Mouse (Mus musculus): ENCODE results near the gene Agbl5.
A peak's percentile ranks its signal among the peaks of the same experiment; 100 is the strongest.

The Agbl5 gene

GRCm38 (mm10) chr5:30944956-30945781, 56.7 kb downstream of the Agbl5 start, which contains the start of gene Cgref1:
Gene Cgref1, minus strand, starts transcription at chr5:30945591.
- Histone ChIP-seq H3K9me3 (ENCODE audit: low read length) (no peaks in the 10 kb centered on the region), H3K4me3 (replicated peaks; ENCODE audit: low read length) (peak within 1 kb of the TSS; percentile 83), H3K27me3 (ENCODE audit: insufficient read depth, low read length) (peaks cover 34% of the 10 kb centered on the region), H3K4me1 (replicated peaks; ENCODE audit: low read depth, low read length) (peaks cover 21% of the 10 kb centered on the region), H3K36me3 (ENCODE audit: insufficient read depth, low read length) (no peaks in the 10 kb centered on the region)
- TF ChIP-seq POU5F1 (IDR thresholded peaks at IDR 0.05; ENCODE audit: borderline replicate concordance, low read length) (no peak), NANOG (IDR thresholded peaks at IDR 0.05; ENCODE audit: borderline replicate concordance, low read length) (no peak), CTCF (conservative IDR thresholded peaks at IDR 0.05; ENCODE audit: low read length) (no peak)

DNA sequence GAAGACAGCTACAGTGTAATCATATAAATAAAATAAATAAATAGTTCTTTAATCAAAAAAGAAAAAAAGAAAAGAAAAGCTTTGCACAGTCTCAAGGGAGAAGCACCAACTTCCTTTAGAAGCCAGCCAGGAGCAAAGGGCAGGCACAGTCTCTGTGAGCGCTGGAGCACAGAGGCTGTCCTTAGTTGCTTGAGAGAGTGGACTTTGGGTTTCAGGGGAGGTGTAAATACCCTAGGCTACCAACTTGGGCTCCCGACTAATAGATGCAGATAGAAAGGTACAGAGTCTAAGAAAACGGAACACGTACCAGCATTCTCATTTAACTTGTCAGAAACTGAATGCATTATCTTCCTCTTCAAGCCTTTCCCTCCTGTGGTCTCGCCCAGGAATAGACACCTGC, 60.1 kb downstream of the Agbl5 start:
- TF ChIP-seq POU5F1 (IDR thresholded peaks at IDR 0.05; ENCODE audit: borderline replicate concordance, low read length) (no peak), CTCF (conservative IDR thresholded peaks at IDR 0.05; ENCODE audit: low read length) (no peak), NANOG (IDR thresholded peaks at IDR 0.05; ENCODE audit: borderline replicate concordance, low read length) (no peak)
- Histone ChIP-seq H3K4me1 (replicated peaks; ENCODE audit: low read depth, low read length) (peaks cover 30% of the 10 kb centered on the region), H3K4me3 (replicated peaks; ENCODE audit: low read length) (no peak overlapping the region), H3K9me3 (ENCODE audit: low read length) (no peaks in the 10 kb centered on the region), H3K27me3 (ENCODE audit: insufficient read depth, low read length) (peaks cover 34% of the 10 kb centered on the region), H3K36me3 (ENCODE audit: insufficient read depth, low read length) (peaks cover 23% of the 10 kb centered on the region)

GRCm38 (mm10) chr5:30949654-30950326, 61.3 kb downstream of the Agbl5 start:
- H3K4me1 ChIP-seq (replicated peaks; ENCODE audit: low read depth, low read length): peaks cover 31% of the 10 kb centered on the region
- no peaks in the 10 kb centered on the region for H3K9me3 ChIP-seq (ENCODE audit: low read length)
- TF ChIP-seq CTCF (conservative IDR thresholded peaks at IDR 0.05; ENCODE audit: low read length) (no peak), POU5F1 (IDR thresholded peaks at IDR 0.05; ENCODE audit: borderline replicate concordance, low read length) (no peak), NANOG (IDR thresholded peaks at IDR 0.05; ENCODE audit: borderline replicate concordance, low read length) (no peak)
- peak overlapping the region; percentile 90 for H3K4me3 ChIP-seq (replicated peaks; ENCODE audit: low read length)
- H3K27me3 ChIP-seq (ENCODE audit: insufficient read depth, low read length): peaks cover 29% of the 10 kb centered on the region
- H3K36me3 ChIP-seq (ENCODE audit: insufficient read depth, low read length): peaks cover 35% of the 10 kb centered on the region

GRCm38 (mm10) chr5:30950451-30950850, 62.0 kb downstream of the Agbl5 start:
- Histone ChIP-seq H3K4me3 (replicated peaks; ENCODE audit: low read length) (peak overlapping the region; percentile 90), H3K4me1 (replicated peaks; ENCODE audit: low read depth, low read length) (peaks cover 34% of the 10 kb centered on the region), H3K27me3 (ENCODE audit: insufficient read depth, low read length) (peaks cover 22% of the 10 kb centered on the region), H3K9me3 (ENCODE audit: low read length) (no peaks in the 10 kb centered on the region), H3K36me3 (ENCODE audit: insufficient read depth, low read length) (peaks cover 42% of the 10 kb centered on the region)
- no peak for TF ChIP-seq NANOG (IDR thresholded peaks at IDR 0.05; ENCODE audit: borderline replicate concordance, low read length)
- TF ChIP-seq CTCF (conservative IDR thresholded peaks at IDR 0.05; ENCODE audit: low read length): no peak
- TF ChIP-seq POU5F1 (IDR thresholded peaks at IDR 0.05; ENCODE audit: borderline replicate concordance, low read length): no peak

DNA sequence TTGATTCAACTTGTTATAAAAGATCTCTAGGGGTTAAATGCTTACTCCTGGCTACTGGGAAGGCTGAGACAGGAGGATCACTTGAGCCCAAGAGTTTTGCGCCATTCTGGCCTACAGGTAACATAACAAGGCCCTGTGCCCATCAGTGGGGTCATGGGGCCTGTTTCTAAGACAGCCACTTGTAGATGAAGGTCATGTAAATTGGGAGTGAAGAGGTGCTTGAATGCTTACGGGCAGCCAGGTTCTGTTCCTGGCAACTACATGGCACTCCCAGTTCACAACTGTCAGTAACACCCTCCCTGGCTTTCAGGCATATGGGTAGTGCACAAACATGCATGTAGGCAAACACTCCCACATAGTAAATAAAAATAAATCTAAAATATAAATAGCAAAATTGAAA, 62.4 kb downstream of the Agbl5 start:
- H3K36me3 ChIP-seq (ENCODE audit: insufficient read depth, low read length): peaks cover 47% of the 10 kb centered on the region
- H3K9me3 ChIP-seq (ENCODE audit: low read length): no peaks in the 10 kb centered on the region
- no peak for TF ChIP-seq POU5F1 (IDR thresholded peaks at IDR 0.05; ENCODE audit: borderline replicate concordance, low read length)
- no peak for TF ChIP-seq CTCF (conservative IDR thresholded peaks at IDR 0.05; ENCODE audit: low read length)
- TF ChIP-seq NANOG (IDR thresholded peaks at IDR 0.05; ENCODE audit: borderline replicate concordance, low read length): no peak
- peaks cover 18% of the 10 kb centered on the region for H3K27me3 ChIP-seq (ENCODE audit: insufficient read depth, low read length)
- H3K4me1 ChIP-seq (replicated peaks; ENCODE audit: low read depth, low read length): peaks cover 36% of the 10 kb centered on the region
- peak overlapping the region; percentile 90 for H3K4me3 ChIP-seq (replicated peaks; ENCODE audit: low read length)

DNA sequence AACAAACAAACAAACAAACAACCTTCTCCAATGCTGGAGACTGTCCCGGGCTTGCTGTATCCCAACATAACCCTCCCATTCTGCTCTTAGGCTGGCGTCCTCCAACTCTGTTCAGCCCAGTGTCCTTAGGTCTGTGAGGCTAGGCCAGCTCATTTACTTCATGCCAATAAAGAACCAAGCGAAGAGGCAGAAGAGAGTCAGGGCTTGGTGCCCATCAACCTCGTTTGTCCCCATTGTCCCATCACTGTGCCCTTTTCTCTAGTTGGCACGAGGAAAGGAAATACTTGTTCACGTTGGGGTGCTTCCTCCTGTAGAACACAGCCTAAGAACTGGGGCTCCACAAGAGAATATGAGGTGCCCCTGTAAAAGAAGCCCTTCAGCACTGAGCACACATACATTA, 63.2 kb downstream of the Agbl5 start:
- H3K27me3 ChIP-seq (ENCODE audit: insufficient read depth, low read length): peaks cover 14% of the 10 kb centered on the region

DNA sequence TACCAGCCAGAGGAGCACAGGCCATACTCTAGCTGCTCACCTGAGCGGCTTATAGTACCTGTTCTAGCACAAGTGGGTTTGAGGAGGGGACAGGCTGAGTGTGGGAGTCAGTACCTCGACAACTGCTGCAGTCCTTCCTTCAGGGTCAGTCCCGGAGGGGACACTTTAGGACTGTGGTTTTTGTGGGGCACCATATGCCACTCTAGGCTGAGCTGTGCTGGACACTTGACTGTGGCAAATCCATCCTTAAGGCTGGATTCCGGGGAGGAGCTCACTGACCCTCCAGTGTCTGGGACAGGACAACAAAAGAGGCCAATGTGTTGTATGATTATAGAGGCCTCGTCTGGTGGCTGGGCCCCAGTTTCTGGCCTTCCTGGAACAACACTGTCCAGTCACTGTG, 64.1 kb downstream of the Agbl5 start:
- Histone ChIP-seq H3K4me1 (replicated peaks; ENCODE audit: low read depth, low read length) (peaks cover 38% of the 10 kb centered on the region), H3K9me3 (ENCODE audit: low read length) (no peaks in the 10 kb centered on the region), H3K27me3 (ENCODE audit: insufficient read depth, low read length) (peaks cover 7% of the 10 kb centered on the region), H3K36me3 (ENCODE audit: insufficient read depth, low read length) (peaks cover 55% of the 10 kb centered on the region), H3K4me3 (replicated peaks; ENCODE audit: low read length) (no peak overlapping the region)
- TF ChIP-seq NANOG (IDR thresholded peaks at IDR 0.05; ENCODE audit: borderline replicate concordance, low read length): no peak
- no peak for TF ChIP-seq POU5F1 (IDR thresholded peaks at IDR 0.05; ENCODE audit: borderline replicate concordance, low read length)
- TF ChIP-seq CTCF (conservative IDR thresholded peaks at IDR 0.05; ENCODE audit: low read length): no peak

More for the DNA sequence above, 63.2 kb downstream of the Agbl5 start:
- peaks cover 38% of the 10 kb centered on the region for H3K4me1 ChIP-seq (replicated peaks; ENCODE audit: low read depth, low read length)
- H3K9me3 ChIP-seq (ENCODE audit: low read length): no peaks in the 10 kb centered on the region
- no peak overlapping the region for H3K4me3 ChIP-seq (replicated peaks; ENCODE audit: low read length)
- H3K36me3 ChIP-seq (ENCODE audit: insufficient read depth, low read length): peaks cover 49% of the 10 kb centered on the region
- TF ChIP-seq POU5F1 (IDR thresholded peaks at IDR 0.05; ENCODE audit: borderline replicate concordance, low read length): no peak
- no peak for TF ChIP-seq CTCF (conservative IDR thresholded peaks at IDR 0.05; ENCODE audit: low read length)
- no peak for TF ChIP-seq NANOG (IDR thresholded peaks at IDR 0.05; ENCODE audit: borderline replicate concordance, low read length)

DNA sequence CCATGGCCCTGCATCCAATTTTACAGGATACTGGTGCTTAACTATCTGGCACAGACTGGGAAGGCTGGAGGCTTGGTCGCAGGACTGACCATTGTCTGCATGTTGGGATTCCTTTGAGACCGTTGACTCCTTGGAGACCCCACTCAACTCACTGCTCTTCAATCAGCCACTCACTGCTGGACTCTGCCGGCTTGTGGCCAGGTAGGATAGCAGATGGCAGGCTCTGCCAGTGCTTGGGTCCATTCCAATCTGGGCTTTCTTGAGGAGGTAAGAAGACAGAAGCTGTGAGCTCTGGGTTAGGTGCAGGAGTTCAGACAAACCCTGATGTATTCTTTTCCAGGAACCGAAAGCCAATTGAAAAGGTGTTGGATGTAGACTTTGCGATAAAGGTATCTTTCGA, 65.6 kb downstream of the Agbl5 start:
- Histone ChIP-seq H3K4me3 (replicated peaks; ENCODE audit: low read length) (no peak overlapping the region), H3K9me3 (ENCODE audit: low read length) (no peaks in the 10 kb centered on the region), H3K27me3 (ENCODE audit: insufficient read depth, low read length) (peaks cover under 1% of the 10 kb centered on the region; the same call in 1 of the 2 replicates), H3K36me3 (ENCODE audit: insufficient read depth, low read length) (peaks cover 70% of the 10 kb centered on the region), H3K4me1 (replicated peaks; ENCODE audit: low read depth, low read length) (peaks cover 47% of the 10 kb centered on the region)
- TF ChIP-seq CTCF (conservative IDR thresholded peaks at IDR 0.05; ENCODE audit: low read length) (no peak), POU5F1 (IDR thresholded peaks at IDR 0.05; ENCODE audit: borderline replicate concordance, low read length) (no peak), NANOG (IDR thresholded peaks at IDR 0.05; ENCODE audit: borderline replicate concordance, low read length) (no peak)

Data from E14TG2a.4 (cell line).